Mouse (Mus musculus) myocyte (in vitro differentiated cells): ENCODE measurements around the gene Dennd2c.

Experiments
- CEBPB ChIP-seq: IDR thresholded peaks from 2 replicates; pipeline ENCODE4 v1.6.1; 2011; ENCODE audit warnings: mild to moderate bottlenecking, moderate library complexity; ENCODE audit not compliant: poor library complexity, insufficient read depth, severe bottlenecking
- POLR2A ChIP-seq: IDR thresholded peaks from one replicate; pipeline ENCODE4 v1.6.1; 2011; ENCODE audit warnings: low read depth, mild to moderate bottlenecking, control low read depth, moderate library complexity; ENCODE audit not compliant: insufficient read length
- POLR2AphosphoS2 ChIP-seq: IDR thresholded peaks from one replicate; pipeline ENCODE4 v1.6.1; 2011; ENCODE audit warnings: low read depth, control low read depth; ENCODE audit not compliant: insufficient read length
- TCF12 ChIP-seq: IDR thresholded peaks from one replicate; pipeline ENCODE4 v1.6.1; 2011; ENCODE audit warnings: mild to moderate bottlenecking, control low read depth; ENCODE audit not compliant: poor library complexity, insufficient read depth, severe bottlenecking
- USF1 ChIP-seq: IDR thresholded peaks from one replicate; pipeline ENCODE4 v1.6.1; 2011; ENCODE audit warnings: low read depth, mild to moderate bottlenecking, control low read depth, moderate library complexity

- no peak for TF ChIP-seq POLR2A
- TF ChIP-seq TCF12, result no peak
- no peak for TF ChIP-seq POLR2AphosphoS2
- no peak for TF ChIP-seq CEBPB
- no peak for TF ChIP-seq USF1
These were observed 23.1 kb upstream of the Dennd2c start for GRCm38 (mm10) chr3:103079301-103079700.
